Comparison of ENCODE assay signal across 22 mouse cellular contexts in genomic region chr8:115897086-115897485, GRCm38 (mm10).
DNase-seq lines count a peak whose midpoint lies in the region; ATAC-seq and TF ChIP-seq lines count a peak whose summit lies in the region.
"Had no signal": no experiment of that assay in that cellular context is flagged by ENCODE, and none has a peak within 500 bp of the region (broad histone marks: within the 10 kb centered on the region; RNA-seq: fewer than 3 reads in every experiment).

No protein-coding gene starts in this region.

- no peak overlapping the region for H3K27ac ChIP-seq in kidney, postnatal 0 days
- no peak overlapping the region for H3K27ac ChIP-seq in kidney, embryonic 16.5 days (ENCODE audit: low read length)
- H3K27ac ChIP-seq in lung, embryonic 15.5 days = peak overlapping the region; percentile 47; the same call in 1 of the 2 replicates
- no peak overlapping the region for H3K27ac ChIP-seq in hindbrain, embryonic 12.5 days
- H3K27ac ChIP-seq: embryonic facial prominence, embryonic 10.5 days; forebrain, embryonic 10.5 days; gastrocnemius, adult 2 months; heart, embryonic 13.5 days; hindbrain, embryonic 13.5 days had no signal

- H3K27me3 ChIP-seq in kidney, postnatal 0 days (ENCODE audit: insufficient read depth, low read length) = no peaks in the 10 kb centered on the region
- no peaks in the 10 kb centered on the region for H3K27me3 ChIP-seq in kidney, embryonic 16.5 days (ENCODE audit: insufficient read depth, low read length)
- no peaks in the 10 kb centered on the region for H3K27me3 ChIP-seq in lung, embryonic 15.5 days
- no peaks in the 10 kb centered on the region for H3K27me3 ChIP-seq in hindbrain, embryonic 12.5 days
- H3K27me3 ChIP-seq: heart, embryonic 13.5 days; hindbrain, embryonic 13.5 days; Patski had no signal

- intact Hi-C loops in left cerebral cortex, postnatal 25 days (cut with DNase I) = no loop called here

- no peaks in the 10 kb centered on the region for H3K4me1 ChIP-seq in kidney, postnatal 0 days (replicated peaks; ENCODE audit: insufficient read depth, low read length)
- H3K4me1 ChIP-seq in kidney, embryonic 16.5 days (ENCODE audit: insufficient read depth, low read length) = no peaks in the 10 kb centered on the region
- H3K4me1 ChIP-seq in lung, embryonic 15.5 days = 0 out of 2 replicates have a peak, but pooled peaks cover 5% of the 10 kb centered on the region
- no peaks in the 10 kb centered on the region for H3K4me1 ChIP-seq in hindbrain, embryonic 12.5 days
- H3K4me1 ChIP-seq: embryonic facial prominence, embryonic 10.5 days; forebrain, embryonic 10.5 days; hindbrain, embryonic 13.5 days had no signal

- H3K9me3 ChIP-seq in kidney, postnatal 0 days (replicated peaks; ENCODE audit: low read length) = no peaks in the 10 kb centered on the region
- H3K9me3 ChIP-seq in kidney, embryonic 16.5 days (ENCODE audit: low read length) = no peaks in the 10 kb centered on the region
- H3K9me3 ChIP-seq in lung, embryonic 15.5 days = no peaks in the 10 kb centered on the region
- no peaks in the 10 kb centered on the region for H3K9me3 ChIP-seq in hindbrain, embryonic 12.5 days (replicated peaks)
- H3K9me3 ChIP-seq: embryonic facial prominence, embryonic 10.5 days; forebrain, embryonic 10.5 days; heart, embryonic 13.5 days; hindbrain, embryonic 13.5 days had no signal

- DNase-seq in kidney, postnatal 0 days (ENCODE audit: low spot score) = peak; percentile 66
- no peak for DNase-seq in lung, postnatal 36 days
- DNase-seq in 3T3-L1 (ENCODE audit: low read depth, low spot score) (peak; percentile 87), NIH3T3 (ENCODE audit: low read depth) (peak; percentile 78)
- DNase-seq in left cerebral cortex, postnatal 25 days (ENCODE audit: low spot score in 2 of 2) = no peak
- DNase-seq: adrenal gland, adult 8-10 months; adrenal gland, postnatal 36 days; cerebellum, adult 2 months; cerebellum, postnatal 10 days; gastrocnemius, adult 2 months; gastrocnemius, postnatal 25 days had no signal

- H3K4me3 ChIP-seq in kidney, postnatal 0 days (replicated peaks; ENCODE audit: low read depth, low read length) = no peak overlapping the region
- H3K4me3 ChIP-seq in kidney, embryonic 16.5 days (ENCODE audit: low read length) = no peak overlapping the region
- no peak overlapping the region for H3K4me3 ChIP-seq in lung, embryonic 15.5 days
- no peak overlapping the region for H3K4me3 ChIP-seq in hindbrain, embryonic 12.5 days
- H3K4me3 ChIP-seq: embryonic facial prominence, embryonic 10.5 days; erythroblast, embryonic 14.5 days; forebrain, embryonic 10.5 days; gastrocnemius, adult 2 months; heart, embryonic 13.5 days; hindbrain, embryonic 13.5 days had no signal

- H3K9ac ChIP-seq in kidney, postnatal 0 days (ENCODE audit: low read depth, low read length) = no peak overlapping the region
- H3K9ac ChIP-seq in kidney, embryonic 16.5 days (replicated peaks; ENCODE audit: low read length) = no peak overlapping the region
- no peak overlapping the region for H3K9ac ChIP-seq in lung, embryonic 15.5 days
- no peak overlapping the region for H3K9ac ChIP-seq in hindbrain, embryonic 12.5 days
- H3K9ac ChIP-seq: heart, embryonic 13.5 days; hindbrain, embryonic 13.5 days had no signal

- no peak overlapping the region for H3K4me2 ChIP-seq in kidney, postnatal 0 days (ENCODE audit: low read length)
- no peak overlapping the region for H3K4me2 ChIP-seq in kidney, embryonic 16.5 days (replicated peaks; ENCODE audit: low read depth, low read length)
- no peak overlapping the region for H3K4me2 ChIP-seq in lung, embryonic 15.5 days
- H3K4me2 ChIP-seq in hindbrain, embryonic 12.5 days (replicated peaks) = no peak overlapping the region
- H3K4me2 ChIP-seq: heart, embryonic 13.5 days; hindbrain, embryonic 13.5 days had no signal

- 62% methylated on average over 4 of the region's 4 CpGs for WGBS in kidney, postnatal 0 days
- WGBS in kidney, embryonic 16.5 days = 61% methylated on average over 4 of the region's 4 CpGs
- WGBS in lung, embryonic 15.5 days = 72% methylated on average over 4 of the region's 4 CpGs
- 86% methylated on average over 4 of the region's 4 CpGs for WGBS in hindbrain, embryonic 12.5 days

- ATAC-seq in kidney, postnatal 0 days (replicated peaks; ENCODE audit: low FRiP score, low read depth) = no peak
- no peak for ATAC-seq in kidney, embryonic 16.5 days (ENCODE audit: low FRiP score, low TSS enrichment)
- ATAC-seq in lung, embryonic 15.5 days (ENCODE audit: borderline replicate concordance, extremely low read depth, low FRiP score, low TSS enrichment) = no peak
- ATAC-seq in hindbrain, embryonic 12.5 days (ENCODE audit: low FRiP score) = no peak
- ATAC-seq: activated CD4-positive, CD25-positive, alpha-beta regulatory T cell, adult 4 months; forebrain, embryonic 14.5 days; Patski had no signal

- H3K36me3 ChIP-seq in kidney, postnatal 0 days (ENCODE audit: insufficient read depth, low read length) = no peaks in the 10 kb centered on the region
- H3K36me3 ChIP-seq in kidney, embryonic 16.5 days (ENCODE audit: insufficient read depth, low read length) = no peaks in the 10 kb centered on the region
- no peaks in the 10 kb centered on the region for H3K36me3 ChIP-seq in lung, embryonic 15.5 days
- no peaks in the 10 kb centered on the region for H3K36me3 ChIP-seq in hindbrain, embryonic 12.5 days
- H3K36me3 ChIP-seq: embryonic facial prominence, embryonic 10.5 days; forebrain, embryonic 10.5 days; heart, embryonic 13.5 days; hindbrain, embryonic 13.5 days had no signal

- no peak for TF ChIP-seq CTCF in kidney, postnatal 0 days (IDR thresholded peaks at IDR 0.05; ENCODE audit: low read depth)

Comparison
In these comparisons a context has a peak if more than half of its experiments do, and no peak if none do; other contexts are left out.
1. DNase-seq: peak in kidney, postnatal 0 days (single experiment), 3T3-L1 (single experiment) and NIH3T3 (single experiment); none in lung, postnatal 36 days (single experiment) and left cerebral cortex, postnatal 25 days (0 of 2).